Mouse (Mus musculus): ENCODE measurements around the gene Gm44965. TPM values are rescaled to one million over a fixed set of nuclear protein-coding genes. Genes with fewer than 3 reads are reported as not detected.

The Gm44965 gene
- polyA plus RNA-seq, 1 experiment = not detected

DNA sequence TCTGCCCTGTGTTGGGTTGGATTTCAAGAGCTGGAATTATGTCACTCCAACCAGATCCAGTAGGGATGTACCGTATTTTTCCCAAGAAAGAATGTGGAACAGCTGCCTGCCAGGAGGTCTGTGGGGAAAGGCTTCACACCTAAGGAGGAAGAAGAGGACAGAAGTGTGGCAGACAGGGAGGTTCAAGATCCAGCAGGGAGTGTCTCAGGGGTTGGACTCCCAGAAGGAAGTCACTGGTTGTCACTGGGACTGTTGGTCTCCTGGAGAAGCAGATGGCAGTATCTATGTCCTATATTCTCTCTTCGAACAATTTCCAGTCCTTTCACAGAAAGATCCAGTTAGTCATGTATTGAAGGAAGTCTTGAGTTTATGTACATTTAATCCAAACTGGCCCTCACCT is 53.9 kb downstream of the Gm44965 start:
- WGBS = 65% methylated on average over 2 of the region's 2 CpGs
- DNase-seq (ENCODE audit: low read depth, low spot score) = no peak

DNA sequence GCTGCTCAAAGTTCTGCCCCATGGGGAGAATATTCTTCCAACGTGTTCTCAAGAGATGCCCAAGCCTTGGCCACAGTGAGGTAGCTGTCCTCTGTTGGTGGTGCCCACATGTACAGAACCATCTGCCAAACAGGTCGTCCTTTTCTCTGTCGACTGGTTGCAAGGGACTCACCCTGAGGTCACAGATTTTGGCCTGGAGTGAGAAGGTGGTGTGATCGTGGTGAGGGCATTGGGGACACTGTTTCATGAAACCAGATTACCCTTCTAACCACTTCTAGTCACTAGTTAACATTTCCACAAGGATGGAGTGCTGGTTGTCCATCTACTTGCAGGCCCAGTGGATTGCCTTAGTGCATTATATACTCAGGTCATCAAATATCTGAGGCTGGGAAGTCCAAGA is 55.0 kb downstream of the Gm44965 start:
- whole genome bisulfite sequencing = 89% methylated on average over 4 of the region's 4 CpGs

DNA sequence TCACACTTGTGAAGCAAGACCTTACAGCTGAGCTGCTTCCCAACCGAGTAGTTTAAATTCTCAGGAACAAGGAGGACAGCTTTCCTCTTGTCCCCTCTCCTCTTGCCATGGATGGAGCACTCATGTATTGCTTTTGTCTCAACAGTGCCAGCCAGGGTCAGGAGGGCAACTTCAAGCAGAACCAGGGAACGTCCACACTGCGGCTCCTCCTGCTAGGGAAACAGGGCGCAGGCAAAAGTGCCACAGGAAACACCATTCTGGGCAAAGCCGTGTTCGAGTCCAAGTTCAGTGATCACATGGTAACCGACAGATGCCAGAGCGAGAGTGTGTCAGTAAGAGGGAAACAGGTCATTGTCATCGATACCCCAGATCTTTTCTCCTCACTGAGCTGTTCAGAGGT is 56.3 kb downstream of the Gm44965 start:
- WGBS = 91% methylated on average over 9 of the region's 9 CpGs
- no peak for DNase-seq (ENCODE audit: low read depth, low spot score)

More for the DNA sequence above, 55.0 kb downstream of the Gm44965 start:
- DNase-seq (ENCODE audit: low read depth, low spot score) = no peak

DNA sequence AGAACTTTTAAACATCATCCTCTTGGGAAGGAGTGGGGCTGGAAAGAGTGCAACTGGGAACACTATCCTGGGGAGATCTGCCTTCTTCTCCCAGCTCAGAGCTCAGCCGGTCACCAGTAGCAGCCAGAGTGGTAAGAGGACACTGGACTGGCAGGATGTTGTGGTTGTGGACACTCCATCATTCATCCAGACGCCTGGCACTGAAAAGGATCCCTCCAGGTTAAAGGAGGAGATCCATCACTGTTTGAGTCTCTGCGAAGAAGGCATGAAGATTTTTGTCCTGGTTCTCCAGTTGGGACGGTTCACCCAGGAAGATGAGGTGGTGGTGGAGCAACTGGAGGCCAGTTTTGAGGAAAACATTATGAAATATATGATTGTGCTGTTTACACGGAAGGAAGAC is 65.0 kb downstream of the Gm44965 start:
- no peak for DNase-seq (ENCODE audit: low read depth, low spot score)
- whole genome bisulfite sequencing = 83% methylated on average over 5 of the region's 5 CpGs

DNA sequence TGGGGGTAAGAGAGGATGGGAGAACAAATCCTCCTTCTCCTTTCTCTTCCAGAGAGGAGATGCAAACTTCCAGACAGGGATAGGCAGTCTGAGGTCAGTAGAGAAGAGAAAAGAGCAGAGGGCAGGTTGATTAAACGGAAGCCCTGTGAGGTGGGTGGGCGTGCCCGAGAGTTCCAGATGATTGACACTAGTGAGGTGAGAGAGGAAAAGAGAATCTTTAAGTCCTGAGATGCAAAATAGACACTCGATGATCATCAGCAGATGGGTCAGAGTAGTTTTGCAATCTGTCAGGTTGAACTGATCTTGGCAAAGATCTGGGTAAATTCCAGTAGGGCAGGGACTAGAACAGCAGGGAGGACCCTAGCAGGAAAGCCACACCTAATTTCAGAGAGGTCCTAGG is 71.0 kb downstream of the Gm44965 start:
- 57% methylated on average over 4 of the region's 4 CpGs for WGBS

DNA sequence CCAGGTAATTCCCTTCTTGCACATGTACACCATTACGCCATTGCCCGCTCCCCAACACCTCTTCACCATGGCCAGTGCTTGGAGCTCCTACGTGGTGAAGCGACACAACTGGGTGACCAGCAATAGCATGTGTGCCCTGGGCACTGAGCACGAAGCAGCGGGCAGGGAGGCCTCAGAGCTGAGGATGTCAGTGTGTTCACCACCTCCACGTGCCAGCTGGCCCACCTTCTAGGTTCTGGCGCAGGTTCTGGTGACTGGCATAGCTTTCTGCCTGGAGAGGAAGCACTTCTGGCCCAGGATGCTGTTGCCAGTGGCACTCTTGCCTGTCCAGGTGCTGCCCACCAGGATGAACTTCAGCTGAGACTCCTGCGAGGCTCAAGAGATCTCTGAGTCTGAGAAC is 71.7 kb downstream of the Gm44965 start:
- DNase-seq (ENCODE audit: low read depth, low spot score) = no peak
- 95% methylated on average over 9 of the region's 9 CpGs for WGBS

More for the DNA sequence above, 71.0 kb downstream of the Gm44965 start:
- DNase-seq (ENCODE audit: low read depth, low spot score) = no peak

DNA sequence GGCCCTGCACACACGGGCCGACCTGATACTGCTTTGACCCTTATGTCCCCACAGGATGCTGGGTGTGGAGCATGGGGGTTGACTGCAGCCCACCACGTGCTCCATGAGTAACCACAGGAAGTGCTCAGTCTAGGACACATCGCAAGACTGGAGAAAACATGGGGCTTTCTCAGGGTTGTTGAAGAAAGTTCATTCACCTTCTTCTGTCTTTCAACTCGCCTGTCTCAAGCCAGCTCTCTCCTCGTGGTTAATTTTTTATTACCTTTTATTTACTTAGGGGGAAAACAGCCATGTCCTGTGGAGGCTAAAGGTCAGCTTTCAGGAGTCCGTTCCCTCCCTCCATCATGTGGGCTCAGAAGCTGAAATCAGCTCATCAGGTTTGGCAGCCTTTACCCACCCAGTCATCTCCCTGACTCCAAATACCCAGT is 72.4 kb downstream of the Gm44965 start:
- no peak for DNase-seq (ENCODE audit: low read depth, low spot score)
- WGBS = 9% methylated on average over 7 of the region's 7 CpGs

GRCm38 (mm10) chr6:48668022-48668421 is 74.3 kb downstream of the Gm44965 start:
- DNase-seq (ENCODE audit: low read depth, low spot score) = no peak

Other genes with a start within 250 kb of the Gm44965 start
- 11.4 and 11.6 TPM in 2 replicates for gene Krba1, start 198.4 kb upstream of the Gm44965 start, polyA plus RNA-seq (2012; rRNA removed)
- gene Zfp467, start 148.1 kb upstream of the Gm44965 start, polyA plus RNA-seq (2012; rRNA removed) = 13.2 and 19.4 TPM in 2 replicates
- gene Sspo, start 145.7 kb upstream of the Gm44965 start, polyA plus RNA-seq (2012; rRNA removed) = 1.0 and 1.1 TPM in 2 replicates
- 41.1 and 45.9 TPM in 2 replicates for gene Atp6v0e2, start 56.3 kb upstream of the Gm44965 start, polyA plus RNA-seq (2012; rRNA removed)
- gene Lrrc61, start 39.1 kb upstream of the Gm44965 start, polyA plus RNA-seq (2012; rRNA removed) = 12.1 and 17.2 TPM in 2 replicates
- 80.9 and 95.3 TPM in 2 replicates for gene Rarres2, start 21.2 kb upstream of the Gm44965 start, polyA plus RNA-seq (2012; rRNA removed)
- gene Gm45021, start 4.3 kb upstream of the Gm44965 start, polyA plus RNA-seq (2012; rRNA removed) = not detected in 2 replicates
- gene Repin1, start 58 bp upstream of the Gm44965 start, polyA plus RNA-seq (2012; rRNA removed) = 8.5 and 9.5 TPM in 2 replicates
- gene Zfp775, start 8.1 kb downstream of the Gm44965 start, polyA plus RNA-seq (2012; rRNA removed) = 1.6 and 1.9 TPM in 2 replicates
- 0.52 and 0.63 TPM in 2 replicates for gene AI854703, start 32.8 kb downstream of the Gm44965 start, polyA plus RNA-seq (2012; rRNA removed)
- 2.6 and 4.5 TPM in 2 replicates for gene Gimap8, start 53.3 kb downstream of the Gm44965 start, polyA plus RNA-seq (2012; rRNA removed)
- 5.6 and 8.2 TPM in 2 replicates for gene Gimap9, start 82.2 kb downstream of the Gm44965 start, polyA plus RNA-seq (2012; rRNA removed)
- 20.7 and 24.6 TPM in 2 replicates for gene Gimap4, start 90.6 kb downstream of the Gm44965 start, polyA plus RNA-seq (2012; rRNA removed)
- 11.9 and 12.3 TPM in 2 replicates for gene Gimap6, start 114.3 kb downstream of the Gm44965 start, polyA plus RNA-seq (2012; rRNA removed)
- gene Gm28053, start 124.7 kb downstream of the Gm44965 start, polyA plus RNA-seq (2012; rRNA removed) = 0.17 TPM in 1 of 2 replicates, not detected in the other
- gene Gimap7, start 124.7 kb downstream of the Gm44965 start, polyA plus RNA-seq (2012; rRNA removed) = 4.7 and 5.0 TPM in 2 replicates
- gene Gimap1, start 145.1 kb downstream of the Gm44965 start, polyA plus RNA-seq (2012; rRNA removed) = 12.2 and 13.9 TPM in 2 replicates
- 13.0 and 15.0 TPM in 2 replicates for gene Gimap5, start 152.3 kb downstream of the Gm44965 start, polyA plus RNA-seq (2012; rRNA removed)
- 22.1 and 22.2 TPM in 2 replicates for gene Gimap3, start 176.9 kb downstream of the Gm44965 start, polyA plus RNA-seq (2012; rRNA removed)
- 121 and 133 TPM in 2 replicates for gene Tmem176a, start 247.0 kb downstream of the Gm44965 start, polyA plus RNA-seq (2012; rRNA removed)
- 338 and 348 TPM in 2 replicates for gene Tmem176b, start 247.6 kb downstream of the Gm44965 start, polyA plus RNA-seq (2012; rRNA removed)

All from large intestine, adult 2 months (tissue).